Mouse (Mus musculus): ENCODE data around the gene Syt5. TPM values are rescaled to one million over a fixed set of nuclear protein-coding genes. Genes with fewer than 3 reads are reported as not detected.

Syt5 gene
- total and polyA plus RNA-seq, 3 experiments = not detected

- DNase-seq (ENCODE audit: low read depth, low spot score) = no peak
- Histone ChIP-seq H3K9me3 (replicated peaks; ENCODE audit: insufficient read depth, low read length) (no peaks in the 10 kb centered on the region), H3K4me3 (ENCODE audit: control insufficient read depth in 1 of 2, insufficient read depth in 1 of 2, low read depth in 2 of 2, low read length in 2 of 2) (no peak overlapping the region), H3K4me1 (ENCODE audit: control insufficient read depth in 1 of 2, insufficient read depth in 2 of 2, low read length in 2 of 2) (peaks cover 0 to 34% of the 10 kb centered on the region in 2 experiments; a peak in 3 of 4 replicates), H3K27ac (ENCODE audit: control insufficient read depth, low read depth, low read length) (no peak overlapping the region), H3K9ac (ENCODE audit: control insufficient read depth, low read depth, low read length, poor library complexity, severe bottlenecking) (no peak overlapping the region), H3K36me3 (ENCODE audit: control insufficient read depth in 1 of 2, insufficient read depth in 2 of 2, low read length in 2 of 2) (peaks cover 8 to 29% of the 10 kb centered on the region in 2 experiments), H3K27me3 (ENCODE audit: control insufficient read depth in 1 of 2, insufficient read depth in 2 of 2, low read length in 2 of 2) (no peaks in the 10 kb centered on the region), H3K79me2 (ENCODE audit: control insufficient read depth, insufficient read depth, low read length, poor library complexity) (peaks cover 60% of the 10 kb centered on the region)
- TF ChIP-seq MAZ (IDR thresholded peaks at IDR 0.05; ENCODE audit: low read depth, low read length) (no peak), MYB (IDR thresholded peaks at IDR 0.05; ENCODE audit: low read depth, low read length) (no peak), SMC3 (IDR thresholded peaks at IDR 0.05; ENCODE audit: low read depth, low read length) (no peak), SIN3A (IDR thresholded peaks at IDR 0.05; ENCODE audit: low read length) (no peak), MAFK (IDR thresholded peaks at IDR 0.05; ENCODE audit: borderline replicate concordance, low read depth, low read length) (no peak), MXI1 (IDR thresholded peaks at IDR 0.05; ENCODE audit: low read depth, low read length) (no peak), TCF12 (IDR thresholded peaks at IDR 0.05; ENCODE audit: low read depth, low read length) (no peak), ZKSCAN1 (IDR thresholded peaks at IDR 0.05; ENCODE audit: low read depth, low read length) (no peak), ZC3H11A (IDR thresholded peaks at IDR 0.05; ENCODE audit: low read depth, low read length) (no peak), KAT2A (conservative IDR thresholded peaks at IDR 0.05; ENCODE audit: low read depth, low read length) (no peak), CHD1 (IDR thresholded peaks at IDR 0.05; ENCODE audit: low read depth, low read length) (no peak)
Measured at GRCm38 (mm10) chr7:4497271-4497903, 50.0 kb downstream of the Syt5 start.

GRCm38 (mm10) chr7:4496468-4496867, 50.9 kb downstream of the Syt5 start:
- TF ChIP-seq ZKSCAN1 (IDR thresholded peaks at IDR 0.05; ENCODE audit: low read depth, low read length) (no peak), JUND (IDR thresholded peaks at IDR 0.05; ENCODE audit: low read depth, low read length) (no peak), GABPA (IDR thresholded peaks at IDR 0.05; ENCODE audit: low read depth, low read length) (no peak), EP300 (IDR thresholded peaks at IDR 0.05; ENCODE audit: low read depth in 1 of 2, low read length in 2 of 2) (no peak), RAD21 (IDR thresholded peaks at IDR 0.05; ENCODE audit: low read depth, low read length) (no peak), MYB (IDR thresholded peaks at IDR 0.05; ENCODE audit: low read depth, low read length) (no peak), TBP (IDR thresholded peaks at IDR 0.05; ENCODE audit: low read depth, low read length) (no peak), CHD2 (IDR thresholded peaks at IDR 0.05; ENCODE audit: low read length) (no peak), CHD1 (IDR thresholded peaks at IDR 0.05; ENCODE audit: low read depth, low read length) (no peak), SIN3A (IDR thresholded peaks at IDR 0.05; ENCODE audit: low read length) (no peak), SMC3 (IDR thresholded peaks at IDR 0.05; ENCODE audit: low read depth, low read length) (no peak), HCFC1 (IDR thresholded peaks at IDR 0.05; ENCODE audit: low read depth, low read length) (no peak)
- Histone ChIP-seq H3K79me2 (ENCODE audit: control insufficient read depth, insufficient read depth, low read length, poor library complexity) (peaks cover 57% of the 10 kb centered on the region), H3K27ac (ENCODE audit: control insufficient read depth, low read depth, low read length) (no peak overlapping the region), H3K9ac (ENCODE audit: control insufficient read depth, low read depth, low read length, poor library complexity, severe bottlenecking) (no peak overlapping the region), H3K27me3 (ENCODE audit: control insufficient read depth in 1 of 2, insufficient read depth in 2 of 2, low read length in 2 of 2) (no peaks in the 10 kb centered on the region), H3K4me3 (ENCODE audit: control insufficient read depth in 1 of 2, insufficient read depth in 1 of 2, low read depth in 2 of 2, low read length in 2 of 2) (no peak overlapping the region), H3K9me3 (replicated peaks; ENCODE audit: insufficient read depth, low read length) (no peaks in the 10 kb centered on the region), H3K36me3 (ENCODE audit: control insufficient read depth in 1 of 2, insufficient read depth in 2 of 2, low read length in 2 of 2) (peaks cover 10 to 33% of the 10 kb centered on the region in 2 experiments), H3K4me1 (ENCODE audit: control insufficient read depth in 1 of 2, insufficient read depth in 2 of 2, low read length in 2 of 2) (peaks cover 0 to 43% of the 10 kb centered on the region in 2 experiments; a peak in 3 of 4 replicates)
- DNase-seq (ENCODE audit: low read depth, low spot score) = no peak
